Mouse (Mus musculus): ENCODE measurements around the gene Rnf216.
"Not testable (repeated sequence)": the region's sequence is repeated elsewhere in the genome, so short reads cannot be mapped to it uniquely, and the experiment has no call there.

Rnf216 gene

GRCm38 (mm10) chr5:143112281-143113246 lies at the start of gene Rnf216:
Rnf216 (minus strand) TSS chr5:143112994.
- DNase-seq (ENCODE audit: extremely low spot score, low read depth, low spot score) = peak; percentile 82

GRCm38 (mm10) chr5:143155534-143155933 lies 42.7 kb upstream of the Rnf216 start:
- no peak for DNase-seq (ENCODE audit: extremely low spot score, low read depth, low spot score)

- DNase-seq (ENCODE audit: extremely low spot score, low read depth, low spot score) = no peak
Measured at GRCm38 (mm10) chr5:143153756-143154155, 41.0 kb upstream of the Rnf216 start.

GRCm38 (mm10) chr5:143150044-143150443 lies 37.2 kb upstream of the Rnf216 start:
- no peak for DNase-seq (ENCODE audit: extremely low spot score, low read depth, low spot score)

GRCm38 (mm10) chr5:143149536-143149935 lies 36.7 kb upstream of the Rnf216 start:
- DNase-seq (ENCODE audit: extremely low spot score, low read depth, low spot score) = no peak

GRCm38 (mm10) chr5:143148661-143149060 lies 35.9 kb upstream of the Rnf216 start:
- no peak for DNase-seq (ENCODE audit: extremely low spot score, low read depth, low spot score)

GRCm38 (mm10) chr5:143147481-143147880 lies 34.7 kb upstream of the Rnf216 start, which contains the start of gene Olfr718-ps1:
Olfr718-ps1 (minus strand) TSS chr5:143147581.
- no peak for DNase-seq (ENCODE audit: extremely low spot score, low read depth, low spot score)

- no peak for DNase-seq (ENCODE audit: extremely low spot score, low read depth, low spot score)
Measured at GRCm38 (mm10) chr5:143137580-143137979, 24.8 kb upstream of the Rnf216 start.

- no peak for DNase-seq (ENCODE audit: extremely low spot score, low read depth, low spot score)
Measured at GRCm38 (mm10) chr5:143135042-143135441, 22.2 kb upstream of the Rnf216 start.

GRCm38 (mm10) chr5:143134216-143135010 lies 21.6 kb upstream of the Rnf216 start:
- DNase-seq (ENCODE audit: extremely low spot score, low read depth, low spot score) = not testable (repeated sequence)

- DNase-seq (ENCODE audit: extremely low spot score, low read depth, low spot score) = no peak
Measured at GRCm38 (mm10) chr5:143132935-143133514, 20.2 kb upstream of the Rnf216 start.

- DNase-seq (ENCODE audit: extremely low spot score, low read depth, low spot score) = no peak
Measured at GRCm38 (mm10) chr5:143130342-143130741, 17.5 kb upstream of the Rnf216 start.

GRCm38 (mm10) chr5:143129101-143129500 lies 16.3 kb upstream of the Rnf216 start:
- no peak for DNase-seq (ENCODE audit: extremely low spot score, low read depth, low spot score)

GRCm38 (mm10) chr5:143127837-143128236 lies 15.0 kb upstream of the Rnf216 start:
- no peak for DNase-seq (ENCODE audit: extremely low spot score, low read depth, low spot score)

GRCm38 (mm10) chr5:143126908-143127307 lies 14.1 kb upstream of the Rnf216 start:
- DNase-seq (ENCODE audit: extremely low spot score, low read depth, low spot score) = no peak

GRCm38 (mm10) chr5:143126089-143126488 lies 13.3 kb upstream of the Rnf216 start:
- no peak for DNase-seq (ENCODE audit: extremely low spot score, low read depth, low spot score)

GRCm38 (mm10) chr5:143125601-143126000 lies 12.8 kb upstream of the Rnf216 start:
- DNase-seq (ENCODE audit: extremely low spot score, low read depth, low spot score) = no peak

- no peak for DNase-seq (ENCODE audit: extremely low spot score, low read depth, low spot score)
Measured at GRCm38 (mm10) chr5:143124805-143125378, 12.1 kb upstream of the Rnf216 start.

- DNase-seq (ENCODE audit: extremely low spot score, low read depth, low spot score) = no peak
Measured at GRCm38 (mm10) chr5:143122673-143123072, 9.9 kb upstream of the Rnf216 start.

GRCm38 (mm10) chr5:143122125-143122524 lies 9.3 kb upstream of the Rnf216 start:
- DNase-seq (ENCODE audit: extremely low spot score, low read depth, low spot score) = no peak

- no peak for DNase-seq (ENCODE audit: extremely low spot score, low read depth, low spot score)
Measured at GRCm38 (mm10) chr5:143106842-143107241, 6.0 kb downstream of the Rnf216 start.

Measured in hindlimb bud, embryonic 11.5 days (tissue).